Mouse (Mus musculus) kidney, adult 18-20 months (tissue): Measurements from ENCODE around the gene Ank3.

Experiments
- DNase-seq: peaks from one replicate; pipeline ENCODE4 v3.0.0; 2021

Ank3 gene

DNA sequence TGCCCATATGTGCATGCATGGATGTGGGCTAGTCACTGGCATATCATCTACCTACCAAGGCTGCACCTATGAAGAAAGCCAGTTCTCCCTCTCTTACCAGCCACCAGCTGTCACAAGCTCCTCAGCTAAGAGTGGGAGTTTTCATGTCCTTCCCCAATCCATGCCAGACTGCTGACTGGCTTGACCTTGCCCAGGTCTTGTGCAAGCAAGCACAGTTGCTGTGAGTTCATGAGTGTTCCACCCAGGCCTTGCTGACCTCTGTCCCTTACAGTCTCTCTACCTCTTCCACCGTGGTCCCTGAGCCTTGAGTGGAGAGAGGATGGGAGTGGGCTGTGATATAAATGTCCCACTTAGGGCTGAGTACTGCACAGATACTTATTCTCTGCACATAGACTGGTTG lies 287.8 kb downstream of the Ank3 start:
- no peak for DNase-seq

DNA sequence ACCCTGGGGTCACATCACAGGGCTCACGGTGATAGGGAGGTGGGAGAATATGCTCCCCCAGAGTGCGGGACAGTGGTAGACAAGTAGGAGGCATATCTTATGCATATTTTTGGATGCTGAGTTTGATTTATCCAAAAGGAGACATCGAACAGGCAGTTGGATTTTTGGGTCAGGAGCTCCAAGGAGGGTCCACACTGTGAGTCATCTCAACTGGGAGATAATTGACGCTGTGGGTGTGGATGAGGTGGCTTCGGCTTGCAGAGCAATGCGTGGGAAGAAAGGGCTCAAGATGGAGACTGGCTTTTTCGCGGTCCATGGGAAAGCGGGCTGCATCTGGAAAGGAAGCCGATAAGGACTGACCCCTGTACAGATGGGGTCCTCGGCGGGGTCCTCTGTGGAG lies 290.5 kb downstream of the Ank3 start:
- no peak for DNase-seq

DNA sequence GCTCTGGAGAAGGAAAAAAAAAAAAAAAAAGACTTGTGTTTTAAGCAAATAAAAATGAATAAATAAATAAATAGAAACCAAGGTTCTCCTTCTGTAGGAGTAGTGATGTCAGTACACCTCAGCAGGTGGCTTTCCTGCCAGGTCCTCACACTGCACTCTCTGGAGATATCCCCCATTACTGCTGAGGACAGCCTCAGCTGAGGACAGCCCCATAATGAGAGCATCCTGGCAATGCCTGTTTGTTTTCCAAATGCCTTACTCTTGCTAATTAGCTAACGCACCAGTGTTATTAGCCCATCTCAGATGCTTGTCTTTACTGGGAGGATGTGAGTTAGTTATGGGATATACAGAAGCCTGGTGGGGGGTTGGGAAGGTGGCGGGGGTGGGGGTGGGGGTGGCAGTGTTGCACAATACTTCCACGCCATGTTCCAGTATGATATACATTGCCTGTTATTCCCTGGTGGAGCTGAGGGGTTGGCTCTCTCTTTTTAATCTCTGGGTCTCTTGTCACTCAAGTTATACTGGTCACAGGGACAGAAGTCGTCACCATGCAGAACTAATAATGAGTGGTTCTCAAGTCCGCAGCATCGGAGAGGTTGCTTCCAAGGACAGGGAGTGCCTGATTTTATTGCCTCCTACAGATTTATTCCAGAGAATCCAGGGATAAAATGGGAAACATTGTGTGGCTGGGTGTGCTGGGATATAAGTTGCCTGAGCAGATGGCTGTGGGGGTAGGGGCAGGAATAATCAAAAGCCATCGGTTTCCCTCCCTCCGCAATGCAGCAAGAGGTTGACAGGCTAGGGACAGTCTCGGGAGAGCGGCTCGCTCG lies 291.8 kb downstream of the Ank3 start:
- no peak for DNase-seq

DNA sequence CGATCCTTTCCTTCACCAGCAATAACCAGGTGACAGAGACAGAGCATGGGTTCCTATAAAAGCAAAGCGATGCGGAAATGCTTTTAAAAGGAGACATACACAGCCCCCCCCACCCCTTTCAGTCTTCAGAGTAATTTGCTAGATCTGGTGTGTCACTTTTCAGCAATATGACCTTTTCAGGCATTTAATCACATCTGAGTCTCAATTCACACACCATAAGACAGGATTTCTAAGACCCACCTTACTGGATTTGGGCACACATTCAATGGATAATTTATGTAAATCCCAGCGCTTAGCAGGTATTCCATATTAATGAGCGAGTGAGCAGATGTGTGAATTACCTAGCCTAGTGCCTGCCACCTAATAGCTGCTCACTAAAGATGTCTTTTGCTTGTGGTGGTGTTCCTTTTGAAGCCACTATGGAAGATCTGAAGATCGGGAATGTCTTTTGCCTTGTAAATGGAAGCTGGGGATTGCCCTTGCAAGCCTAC lies 292.4 kb downstream of the Ank3 start:
- no peak for DNase-seq

DNA sequence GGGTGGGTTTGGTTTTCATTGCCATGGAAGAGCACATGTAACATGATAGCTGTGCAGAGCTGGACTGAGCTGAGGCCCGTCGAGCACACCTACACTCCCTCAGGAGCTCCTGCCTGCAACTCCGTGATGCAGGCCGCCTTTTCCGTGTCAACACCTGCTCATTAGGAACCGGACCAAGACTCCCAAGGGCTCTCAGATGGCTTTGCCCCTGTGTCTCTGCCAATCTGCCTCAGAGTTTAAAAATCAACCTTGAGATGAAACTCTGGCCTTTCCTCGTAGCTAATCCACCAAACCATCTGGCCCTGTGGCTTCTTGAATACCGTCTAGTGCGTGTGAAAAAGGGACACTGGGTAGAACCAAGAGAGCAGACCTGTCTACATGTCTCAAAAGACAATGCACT lies 297.4 kb downstream of the Ank3 start:
- DNase-seq = peak; percentile 28

DNA sequence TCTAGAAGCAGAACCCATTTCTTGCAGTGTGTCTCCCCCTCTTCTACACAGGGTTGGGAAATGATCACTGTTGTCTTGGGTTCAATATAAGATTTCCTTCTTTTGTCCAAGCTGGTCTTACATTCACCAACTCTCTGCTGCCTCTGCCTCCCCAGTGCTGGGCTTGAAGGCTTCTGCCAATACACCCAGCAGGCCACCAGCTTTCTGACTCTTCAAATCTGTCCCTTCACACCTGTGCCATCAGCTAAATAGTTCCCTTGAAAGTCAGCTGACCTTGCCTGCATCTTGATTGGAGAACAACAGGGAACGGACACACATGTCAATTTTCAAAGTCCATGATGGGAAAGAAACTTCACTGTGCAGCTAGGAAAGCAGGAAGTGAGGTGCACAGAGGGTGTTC lies 300.1 kb downstream of the Ank3 start:
- DNase-seq = no peak

DNA sequence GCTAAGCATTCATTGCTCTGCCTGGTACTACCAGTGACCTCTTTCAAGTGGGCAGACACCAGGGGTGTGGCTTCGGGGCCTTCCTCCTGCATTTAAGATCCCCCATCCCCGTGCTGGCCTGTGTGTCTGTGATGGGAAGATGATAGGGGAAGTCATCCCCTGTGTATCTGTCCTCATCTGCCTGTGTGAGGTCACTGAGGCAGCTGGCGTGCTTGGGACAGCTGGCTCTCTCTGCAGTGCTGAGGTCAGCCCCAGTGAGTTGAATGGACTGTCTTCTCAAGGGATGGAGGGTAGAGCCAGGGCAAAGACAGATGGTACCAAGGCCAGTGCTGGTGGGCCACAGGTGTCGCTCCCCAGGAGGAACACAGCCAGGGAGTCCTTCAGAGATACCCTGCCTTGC lies 302.7 kb downstream of the Ank3 start:
- DNase-seq = no peak

DNA sequence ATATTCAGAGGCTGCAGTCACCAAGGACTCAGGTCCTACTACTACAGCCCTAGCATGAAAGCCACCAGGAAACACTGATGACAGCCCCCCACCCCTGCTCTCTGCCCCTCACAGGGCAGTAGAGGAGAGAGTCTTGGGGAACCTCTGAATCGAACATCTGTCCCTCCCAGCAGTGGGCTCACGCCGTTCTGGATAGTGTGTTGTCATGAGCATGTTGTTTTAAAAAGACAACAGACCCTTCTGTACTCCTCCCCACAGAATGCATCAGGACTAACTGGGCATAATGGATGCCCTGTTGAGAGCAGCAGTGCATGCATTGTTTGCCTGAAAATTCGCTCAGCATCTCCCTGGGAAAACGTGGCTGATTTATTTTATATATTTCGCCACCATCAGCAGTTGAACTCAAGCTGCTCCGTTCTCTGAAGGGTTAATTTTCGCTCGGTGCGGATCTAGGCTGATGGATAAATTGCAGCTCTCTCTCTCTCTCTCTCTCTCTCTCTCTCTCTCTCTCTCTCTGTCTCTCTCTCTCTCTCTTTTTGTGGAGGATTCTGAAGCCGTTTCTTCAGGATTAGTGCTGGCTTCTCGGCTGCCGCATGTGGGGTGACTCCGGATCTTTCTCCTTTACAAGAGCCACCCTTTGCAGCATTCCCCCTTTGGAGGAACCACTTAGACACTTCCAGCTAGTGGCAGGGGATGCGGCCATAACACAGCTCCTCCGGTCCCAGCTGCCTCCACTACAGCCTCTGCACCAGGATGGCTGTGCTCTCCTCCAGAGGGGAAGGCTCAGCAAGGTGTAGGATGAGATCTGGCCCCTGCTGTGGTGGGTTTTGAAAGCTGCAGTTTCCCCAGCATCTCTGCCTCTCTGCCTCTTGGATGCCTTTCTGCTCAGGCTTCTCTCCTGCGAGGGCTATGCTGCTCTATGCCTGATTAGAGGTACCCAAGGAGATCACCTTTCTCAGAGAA lies 307.5 kb downstream of the Ank3 start:
- DNase-seq = no peak

DNA sequence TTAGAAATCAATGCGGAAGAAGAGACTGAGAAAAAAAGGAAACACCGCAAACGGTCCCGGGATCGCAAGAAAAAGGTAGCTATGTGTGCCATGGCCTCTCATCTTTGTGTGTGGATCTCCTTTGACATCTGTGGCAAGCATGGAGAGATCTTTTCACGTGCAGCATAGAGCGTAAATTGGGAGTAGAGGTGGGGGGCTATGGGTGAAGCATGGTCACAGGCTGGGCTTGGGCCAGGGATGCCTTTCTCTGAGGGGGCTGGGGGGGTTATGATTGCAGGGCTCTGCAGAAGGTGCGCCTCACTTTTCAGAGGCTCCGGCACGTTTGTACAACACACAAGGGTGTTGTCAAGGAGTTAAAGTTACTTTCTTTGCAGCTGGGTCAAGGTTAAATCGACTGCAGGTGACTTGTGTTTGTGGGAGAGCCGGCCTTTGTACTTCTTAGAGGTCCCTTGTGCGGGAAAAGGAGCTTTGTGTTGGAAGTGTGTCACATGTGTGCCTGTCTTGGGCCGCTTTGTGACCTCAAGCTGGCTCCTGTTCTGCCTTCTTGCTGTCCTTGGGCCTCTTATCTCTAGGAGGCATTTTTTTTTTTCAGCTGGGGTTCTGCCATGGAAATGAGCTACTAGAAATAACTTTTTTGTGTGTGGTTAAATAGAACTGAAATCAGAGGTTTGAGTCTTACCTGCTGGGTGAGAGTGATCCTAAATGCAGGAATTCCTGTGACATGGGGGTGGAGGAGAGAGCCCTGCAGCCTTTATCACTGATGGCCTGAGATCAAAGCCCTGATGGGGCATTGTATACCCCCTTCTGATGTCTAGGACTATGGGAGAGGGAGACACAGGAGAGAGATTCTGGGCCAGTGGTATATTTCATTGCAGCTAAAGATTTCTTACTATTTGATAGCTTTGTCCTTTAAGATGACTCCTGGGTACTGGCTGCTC lies 308.5 kb downstream of the Ank3 start:
- DNase-seq = no peak

DNA sequence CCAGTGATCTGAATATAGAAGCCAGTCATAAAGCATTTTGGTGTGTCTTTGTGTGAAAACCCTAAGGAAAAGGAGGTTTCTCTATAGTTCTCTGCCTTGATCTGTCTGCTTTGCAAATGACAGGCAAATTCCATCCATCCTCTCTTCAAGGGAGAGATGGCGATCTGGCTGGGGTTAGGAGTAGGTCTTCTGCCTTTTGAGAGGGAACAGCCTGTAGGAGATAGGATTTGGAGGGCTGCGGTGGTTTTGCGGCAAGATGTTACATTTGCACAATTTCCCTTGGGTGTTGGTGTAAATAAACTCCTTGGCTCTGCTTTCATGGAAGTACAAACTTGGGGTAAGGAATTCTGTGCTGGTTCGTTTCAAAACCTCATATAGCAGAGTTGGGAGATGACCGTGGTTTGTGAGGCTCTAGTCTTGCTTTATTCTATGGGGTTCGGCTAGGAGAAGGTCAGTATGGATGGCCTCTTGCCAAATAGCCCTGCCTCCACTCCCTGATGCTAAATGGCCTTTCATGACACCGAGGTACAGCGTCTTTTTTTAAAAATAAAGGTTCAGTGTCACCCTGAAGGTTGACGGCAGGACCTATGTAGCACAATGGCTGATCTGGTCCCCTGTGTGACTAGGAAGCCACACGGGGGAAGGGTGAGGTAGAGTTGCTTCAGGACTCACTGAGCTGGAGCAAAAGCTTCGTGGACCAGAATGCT lies 309.4 kb downstream of the Ank3 start:
- DNase-seq = no peak

DNA sequence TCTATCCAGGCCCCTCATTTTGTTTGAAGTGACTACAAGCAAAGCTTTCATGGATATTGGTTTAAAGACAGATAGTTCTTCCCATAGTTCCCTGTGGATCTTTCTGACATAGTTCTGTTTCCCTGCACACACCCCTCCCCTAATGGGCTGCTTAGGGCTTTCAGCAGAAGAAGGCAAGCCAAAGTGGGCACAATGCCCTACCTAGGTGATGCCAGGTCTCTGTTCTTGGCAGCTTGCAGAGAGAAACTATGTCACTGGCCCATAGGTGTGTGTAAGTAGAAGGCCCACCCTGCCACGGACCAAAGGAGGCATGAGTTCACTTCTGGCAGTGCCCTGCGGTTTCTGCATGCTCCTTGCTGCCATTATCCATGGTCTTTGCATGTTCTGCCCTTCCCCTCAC lies 311.1 kb downstream of the Ank3 start:
- DNase-seq = no peak

DNA sequence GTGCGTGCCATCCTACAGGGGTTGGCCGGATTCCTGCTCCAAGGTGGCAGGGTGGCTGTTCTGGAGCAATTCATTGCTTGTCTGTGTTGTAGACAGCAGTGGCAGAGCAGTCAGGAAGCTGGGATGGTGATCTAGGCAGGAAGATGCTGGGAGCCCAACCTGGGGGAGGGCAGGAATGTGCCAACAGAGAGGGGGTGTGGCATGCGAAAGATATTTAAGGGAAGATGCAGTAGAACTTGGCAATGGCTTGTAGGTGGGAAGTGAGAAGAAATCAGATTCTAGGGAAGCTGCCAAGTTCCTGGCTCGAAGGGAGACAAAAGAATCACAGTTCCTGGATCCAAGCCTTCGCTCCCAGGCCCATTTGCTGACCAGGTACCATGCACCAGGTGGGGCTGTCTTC lies 312.2 kb downstream of the Ank3 start:
- no peak for DNase-seq

DNA sequence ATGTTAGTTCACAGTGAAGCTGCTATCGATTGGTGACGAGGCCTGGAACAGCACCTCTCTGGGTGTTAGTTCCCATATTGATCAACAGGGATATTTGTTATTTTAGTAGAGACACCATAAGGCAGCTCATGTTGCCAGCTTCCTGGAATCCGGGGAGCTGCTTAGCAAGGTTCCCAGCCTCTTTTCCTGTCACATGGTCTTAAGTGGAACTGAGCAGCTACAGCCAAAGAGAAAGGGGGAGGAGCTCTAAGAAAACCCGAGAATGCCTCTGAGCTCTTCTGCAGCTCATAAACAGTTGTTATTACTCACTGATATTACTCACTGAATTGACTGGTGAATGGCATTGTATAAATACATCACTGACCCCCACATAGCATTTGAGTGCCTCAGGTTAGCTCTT lies 318.3 kb downstream of the Ank3 start:
- no peak for DNase-seq

DNA sequence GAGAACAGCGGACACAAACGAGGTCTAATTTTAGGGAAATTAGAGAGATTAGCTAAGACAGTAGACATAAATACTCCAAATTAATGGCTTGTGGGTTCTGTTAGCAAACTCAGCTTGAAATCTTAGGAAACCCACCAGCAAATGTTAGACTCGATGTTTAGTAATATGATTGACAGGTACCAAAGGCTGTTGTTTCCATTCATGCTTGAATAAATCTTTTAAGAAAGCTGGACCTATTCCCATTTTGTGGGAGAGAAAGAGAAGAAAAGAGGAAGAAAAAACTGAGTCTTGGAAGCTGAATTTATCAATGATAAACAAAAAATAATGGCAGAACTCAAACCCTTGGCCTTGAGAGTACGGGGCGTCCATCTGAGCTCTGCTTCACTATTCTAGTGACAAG lies 320.8 kb downstream of the Ank3 start:
- DNase-seq = no peak

DNA sequence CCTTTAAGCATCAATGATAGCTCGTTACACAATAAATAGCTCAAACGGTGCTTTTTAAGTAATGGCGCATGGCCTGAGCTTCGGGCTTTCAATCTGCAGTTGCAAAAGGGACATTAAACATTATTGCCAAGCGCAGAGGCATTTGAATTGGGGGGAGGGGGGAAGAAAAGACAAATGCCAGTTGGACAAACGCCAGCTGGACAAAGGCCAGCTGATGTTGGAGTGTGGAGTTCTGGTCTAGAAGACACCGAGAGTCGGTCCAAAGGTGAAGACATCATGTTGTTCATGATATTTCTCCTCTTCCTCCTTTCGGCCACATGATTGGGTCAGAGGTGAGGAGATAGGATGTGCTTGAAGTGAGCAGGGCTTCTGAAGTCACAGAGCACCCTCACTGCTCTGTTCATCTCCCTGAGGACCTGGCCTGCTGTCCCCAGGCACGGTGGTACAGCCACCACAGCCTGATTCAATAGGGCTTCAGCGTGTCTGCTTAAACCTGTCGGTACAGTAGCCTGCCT lies 321.4 kb downstream of the Ank3 start:
- peak; percentile 56 for DNase-seq

DNA sequence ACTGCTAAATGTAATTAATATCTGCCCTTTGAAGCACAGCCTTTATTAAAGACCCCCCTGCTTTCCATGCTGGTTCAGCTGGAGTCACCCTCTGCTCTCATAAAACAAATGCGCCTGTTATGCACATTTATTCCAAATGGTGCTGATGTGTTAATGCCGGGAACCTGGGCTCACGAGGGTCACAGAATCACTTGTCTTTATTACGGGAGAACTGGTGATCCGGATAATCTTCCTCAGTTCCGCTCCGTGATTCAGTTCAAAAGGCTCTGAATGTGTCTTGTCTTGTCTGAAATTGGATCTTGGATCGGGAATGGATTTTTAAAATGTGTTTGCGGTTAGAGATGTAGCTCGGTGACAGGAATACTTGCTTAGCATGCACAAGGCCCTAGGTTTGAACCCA lies 321.9 kb downstream of the Ank3 start:
- DNase-seq = no peak

DNA sequence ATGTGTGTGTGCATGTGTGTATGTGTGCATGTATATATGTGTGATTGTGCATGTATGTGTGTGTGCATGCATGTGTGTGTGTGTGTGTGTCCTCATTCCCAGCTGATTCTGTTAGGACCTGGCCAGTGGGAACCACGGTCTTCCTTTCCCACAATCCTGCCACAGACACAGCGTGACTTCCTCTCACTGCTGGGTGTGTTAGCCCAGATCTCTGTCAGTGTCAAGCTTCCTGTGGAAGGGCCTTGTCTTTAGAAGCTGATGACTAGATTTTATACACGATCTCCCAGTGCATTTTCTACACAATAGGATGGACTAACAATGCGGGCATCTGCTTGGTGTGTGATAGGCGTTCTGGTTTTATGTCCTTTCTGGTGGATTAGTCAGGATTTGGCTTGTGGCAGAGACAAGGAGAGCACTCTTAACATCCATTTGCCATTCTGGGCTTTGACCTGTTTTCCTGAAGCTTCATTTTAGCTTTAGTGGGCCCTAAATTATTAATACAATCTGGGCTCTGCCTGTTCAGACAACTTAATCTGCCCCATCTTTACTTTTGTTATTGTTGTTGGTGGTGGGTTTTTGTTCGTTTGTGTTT lies 322.4 kb downstream of the Ank3 start:
- DNase-seq = no peak

DNA sequence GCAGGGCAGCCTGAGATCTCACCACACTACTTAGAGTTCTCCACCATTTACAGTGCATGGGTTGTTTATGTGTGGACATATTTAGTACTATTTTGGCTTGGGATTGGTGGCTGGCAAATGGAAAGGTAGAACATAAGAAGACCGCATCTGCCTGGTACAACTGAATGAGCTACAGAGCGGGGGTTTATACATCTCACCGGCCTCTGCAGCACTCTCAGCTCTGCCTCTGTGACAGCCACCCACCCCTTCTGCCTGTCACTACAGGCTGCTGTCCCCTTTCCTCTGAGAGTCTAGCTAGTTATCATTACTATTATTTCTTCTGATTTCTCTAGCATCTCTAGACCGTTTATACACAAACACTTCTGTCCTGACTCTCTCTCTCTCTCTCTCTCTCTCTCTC lies 325.6 kb downstream of the Ank3 start:
- DNase-seq = no peak

DNA sequence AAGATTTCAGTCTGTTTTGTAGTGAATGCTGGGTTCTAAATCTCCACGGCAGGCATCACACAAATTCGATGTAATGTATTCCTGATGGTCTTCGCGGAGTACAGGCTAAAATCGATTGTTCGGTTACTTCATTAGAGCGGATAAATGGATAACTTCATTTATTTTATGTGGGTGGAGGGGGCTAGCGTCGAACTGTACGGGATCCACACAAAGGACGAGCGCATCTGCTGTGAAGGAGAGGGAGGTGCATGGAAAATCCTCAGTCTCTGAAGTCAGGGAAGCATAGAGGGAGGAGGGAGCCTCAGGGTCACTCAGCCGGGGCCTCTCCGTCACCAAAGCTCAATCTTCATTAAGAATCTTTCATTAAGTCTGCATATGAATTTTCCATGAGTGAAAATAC lies 326.5 kb downstream of the Ank3 start:
- no peak for DNase-seq

DNA sequence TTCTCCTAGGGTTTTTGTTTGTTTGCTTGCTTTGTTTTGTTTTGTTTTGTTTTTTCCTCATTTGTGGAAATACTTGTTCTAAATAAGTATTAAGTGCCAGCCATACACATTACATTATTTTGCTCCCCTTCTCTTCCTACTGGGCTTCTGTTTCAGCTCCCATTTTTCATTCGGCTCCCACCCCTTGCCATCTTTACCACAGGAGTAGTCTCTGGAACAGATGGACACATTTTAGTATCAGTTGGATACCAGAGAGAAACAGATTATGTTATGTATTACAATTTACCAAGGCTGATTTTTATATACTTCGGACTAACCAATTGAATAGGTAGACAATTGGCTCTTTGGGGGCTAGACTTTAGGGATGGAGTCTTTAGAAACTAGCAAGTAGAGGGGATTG lies 327.7 kb downstream of the Ank3 start:
- no peak for DNase-seq

DNA sequence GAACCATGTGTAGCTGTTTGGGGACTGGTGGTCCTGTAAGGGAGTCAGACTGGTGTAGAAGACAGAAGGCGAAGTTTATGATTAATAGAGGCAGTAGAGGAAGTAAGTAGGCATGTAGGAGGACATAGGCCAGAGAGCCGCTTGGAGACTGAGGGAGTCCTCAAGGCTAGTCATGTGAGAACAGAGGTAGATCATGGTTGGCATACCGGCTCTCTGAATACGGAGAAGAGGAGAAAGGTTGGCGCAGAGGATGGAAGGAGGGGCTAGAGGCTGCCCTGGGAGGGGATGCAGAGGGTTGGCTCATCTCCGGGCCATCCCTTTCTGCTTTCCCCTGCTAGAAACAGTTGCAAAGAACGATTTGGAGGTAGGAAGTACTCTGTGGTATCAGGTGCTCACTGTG lies 328.2 kb downstream of the Ank3 start:
- peak; percentile 15 for DNase-seq

DNA sequence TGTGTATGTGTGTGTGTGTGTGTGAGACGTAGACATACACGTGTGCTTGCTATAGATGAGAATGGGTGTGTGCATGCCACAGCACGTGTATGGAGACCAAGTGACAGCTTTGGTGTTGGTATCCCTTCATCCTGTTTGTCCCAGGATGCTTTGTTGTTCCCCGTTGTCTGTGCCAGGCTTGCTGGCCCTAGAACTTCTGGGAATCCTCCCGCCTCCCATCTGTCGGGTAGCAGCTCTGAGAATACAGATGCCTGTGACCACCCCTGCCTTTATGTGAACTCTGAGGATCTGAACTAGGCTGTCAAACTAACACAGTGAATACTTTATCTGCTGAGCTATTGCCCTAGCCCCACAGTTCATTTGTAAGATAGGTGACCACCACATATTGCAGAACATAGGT lies 330.3 kb downstream of the Ank3 start:
- no peak for DNase-seq
